Mouse (Mus musculus) urinary bladder, postnatal 10 days (tissue): ENCODE results near the gene S1pr5.
"Not testable (repeated sequence)": the region's sequence is repeated elsewhere in the genome, so short reads cannot be mapped to it uniquely, and the experiment has no call there.

Experiments
- DNase-seq: peaks from one replicate; pipeline ENCODE4 v3.0.0; 2022; ENCODE audit warnings: low spot score

S1pr5 gene

DNA sequence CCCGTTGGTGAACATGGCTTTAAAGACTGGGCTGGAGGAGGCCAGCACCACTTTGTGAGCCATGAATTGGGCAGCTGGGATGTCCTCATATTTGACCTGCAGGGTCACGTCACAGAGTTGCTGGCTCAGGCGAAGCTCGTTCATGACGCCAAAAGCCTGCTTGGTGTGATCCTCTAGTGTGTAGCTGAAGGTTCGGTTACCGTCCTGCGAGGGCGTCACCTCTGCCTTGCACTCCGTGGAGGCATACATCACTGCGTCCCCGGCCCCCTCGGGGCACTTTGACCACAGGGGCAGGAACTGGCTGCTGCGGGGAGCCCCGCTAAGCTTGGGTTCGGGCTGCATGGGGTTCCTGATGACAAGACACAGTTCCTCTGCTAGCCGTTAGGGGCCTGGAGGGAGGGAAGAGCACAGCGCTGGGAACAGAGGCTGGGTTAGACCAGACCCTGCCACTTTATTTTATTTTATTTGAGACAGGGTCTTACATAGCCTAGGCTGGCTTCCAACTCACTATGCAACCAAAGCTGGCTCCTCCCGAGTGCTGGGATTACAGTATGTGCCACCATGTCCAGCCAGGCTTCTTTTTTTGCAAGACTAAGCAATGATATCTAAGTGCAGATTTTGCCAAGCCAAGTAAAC, 10.8 kb downstream of the S1pr5 start:
- DNase-seq, result no peak

DNA sequence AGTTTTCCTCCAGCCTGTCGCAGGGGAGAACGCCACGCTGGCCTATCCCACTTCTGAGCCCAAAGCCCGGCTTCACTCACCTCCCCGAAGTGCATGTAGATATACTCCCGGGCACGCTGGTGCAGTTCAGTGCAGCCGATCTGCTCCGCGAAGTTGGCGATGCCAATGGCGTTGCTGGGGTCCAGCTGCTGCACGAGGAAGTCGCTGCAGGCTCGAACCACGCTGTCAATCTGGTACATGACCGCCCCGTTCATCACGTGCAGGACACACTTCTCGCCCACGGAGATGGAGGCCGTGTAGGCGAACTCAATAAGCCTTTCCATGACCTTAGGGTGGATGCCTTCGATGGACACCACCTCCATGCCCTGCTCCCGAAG, 11.3 kb downstream of the S1pr5 start:
- no peak for DNase-seq

DNA sequence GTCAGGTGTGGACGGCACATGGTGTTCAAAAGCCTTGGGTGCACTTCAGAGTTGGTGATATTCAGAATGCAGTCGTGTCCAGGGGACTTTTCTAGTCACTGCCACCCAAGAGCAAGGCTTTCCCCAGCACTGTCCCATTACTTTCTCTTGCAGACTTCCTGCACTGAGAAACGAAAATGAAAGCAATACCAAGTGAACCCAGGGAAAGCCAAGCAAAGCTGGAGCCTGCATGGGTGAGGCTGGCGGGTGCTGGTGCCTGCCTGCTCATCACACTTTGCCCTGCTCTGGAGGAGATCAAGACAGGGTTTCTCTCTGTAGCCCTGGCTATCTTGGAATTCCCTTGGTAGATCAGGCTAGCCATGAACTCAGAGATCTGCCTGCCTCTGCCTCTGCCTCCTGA, 12.9 kb downstream of the S1pr5 start:
- DNase-seq, result no peak

DNA sequence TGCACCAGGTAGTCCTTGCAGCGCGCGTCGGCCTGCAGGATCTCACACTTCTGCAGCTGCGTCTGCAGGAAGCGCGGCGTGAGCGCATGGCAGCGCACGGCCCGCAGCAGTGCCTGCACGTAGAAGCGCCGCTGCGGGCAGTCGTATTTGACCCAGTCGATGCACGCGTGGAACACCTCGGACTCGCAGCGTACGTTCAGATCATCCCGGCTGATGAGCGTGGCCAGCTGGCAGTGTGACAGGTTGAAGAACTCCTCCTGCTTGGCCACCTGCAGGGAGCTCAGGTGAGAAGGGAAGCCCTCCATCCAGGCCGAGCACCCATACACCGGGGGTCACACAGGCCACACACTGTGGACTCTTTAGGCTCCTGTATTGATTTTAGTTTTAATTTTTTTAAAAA, 14.4 kb downstream of the S1pr5 start:
- DNase-seq, result no peak

DNA sequence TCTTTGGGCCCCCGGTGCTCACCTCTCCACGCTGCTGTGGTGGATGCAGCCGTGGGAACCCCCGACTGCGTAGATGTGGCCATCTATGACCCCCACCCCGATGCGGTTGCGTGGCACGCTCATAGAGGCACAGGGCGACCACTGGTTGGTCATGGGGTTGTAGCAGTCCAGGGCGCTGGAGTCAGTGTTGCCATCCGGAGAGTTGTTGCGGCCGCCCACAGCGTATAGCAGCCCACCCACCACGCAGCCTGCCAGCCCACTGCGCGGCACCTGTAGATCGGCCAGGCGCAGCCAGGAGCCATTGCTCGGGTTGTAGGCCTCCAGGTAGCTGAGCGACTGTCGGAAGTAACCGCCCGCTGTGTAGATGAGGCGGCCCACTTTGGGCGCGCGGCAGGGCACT, 14.9 kb downstream of the S1pr5 start:
- DNase-seq, result no peak

DNA sequence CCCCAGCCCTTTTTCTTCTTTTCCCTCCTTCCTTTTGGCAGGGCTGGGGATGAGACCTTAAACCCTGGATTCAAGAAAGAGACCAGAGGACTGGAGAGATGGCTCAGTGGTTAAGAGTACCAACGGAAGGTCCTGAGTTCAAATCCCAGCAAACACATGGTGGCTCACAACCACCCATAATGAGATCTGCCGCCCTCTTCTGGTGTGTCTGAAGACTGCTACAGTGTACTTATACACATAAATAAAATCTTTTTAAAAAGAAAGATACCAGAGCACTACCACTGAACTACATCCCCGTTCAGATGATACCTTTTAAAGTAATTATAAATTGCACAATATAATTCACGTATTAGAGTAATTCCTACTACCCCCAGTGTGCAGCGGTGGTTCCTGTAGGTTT, 15.4 kb downstream of the S1pr5 start:
- no peak for DNase-seq

DNA sequence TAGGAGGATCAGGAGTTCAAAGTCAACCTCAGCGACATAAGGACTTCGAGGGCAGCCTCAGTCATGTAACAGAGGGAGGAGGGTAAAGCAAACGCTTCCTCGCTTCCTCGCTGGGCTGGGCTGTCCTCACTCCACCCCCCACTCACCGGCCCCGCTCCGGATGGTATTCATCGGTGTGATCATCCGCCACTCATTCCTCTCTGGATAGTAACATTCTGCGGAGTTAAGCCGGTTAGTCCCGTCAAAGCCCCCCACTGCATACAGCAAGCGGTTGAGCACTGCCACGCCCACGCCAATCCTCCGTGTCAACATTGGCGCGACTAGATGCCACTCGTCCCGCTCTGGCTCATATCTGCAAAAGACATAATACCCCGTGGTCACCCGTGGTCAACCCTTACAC, 16.7 kb downstream of the S1pr5 start:
- no peak for DNase-seq

DNA sequence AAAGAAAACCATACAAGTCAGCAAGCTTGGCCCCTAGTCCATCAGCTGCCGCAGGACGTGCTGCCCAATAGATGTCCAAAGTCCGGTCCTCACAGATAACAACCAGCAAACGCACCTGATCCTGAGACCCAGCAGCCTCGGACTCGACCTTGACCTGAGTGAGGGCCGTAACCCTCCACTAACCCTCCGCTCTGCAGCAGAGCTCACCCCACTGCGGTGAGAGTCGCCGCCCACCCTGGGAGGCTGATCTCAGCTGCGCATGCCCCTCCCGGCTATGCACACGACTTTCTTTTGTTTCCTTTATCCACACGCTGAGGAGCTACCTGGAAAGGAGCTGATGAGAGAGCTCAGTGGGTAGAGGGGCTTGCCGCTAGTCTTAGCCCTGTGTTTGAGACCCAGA, 20.9 kb downstream of the S1pr5 start:
- DNase-seq, result no peak

DNA sequence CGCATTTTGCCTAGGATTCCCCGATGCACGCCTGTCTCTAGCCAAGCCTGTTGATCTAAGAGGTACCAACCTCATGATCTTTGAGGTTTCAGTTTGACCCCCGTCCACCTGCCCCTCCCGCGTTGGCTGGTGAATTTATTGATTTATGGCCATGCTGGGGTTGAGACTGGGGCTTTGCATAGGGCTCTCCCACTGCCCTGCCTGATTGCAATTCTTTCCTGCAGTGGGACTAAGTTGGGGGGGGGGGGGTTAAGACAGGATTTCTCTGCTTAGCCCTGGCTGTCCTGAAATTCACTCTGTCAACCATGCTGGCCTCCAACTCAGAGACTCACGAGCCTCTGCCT, 22.9 kb downstream of the S1pr5 start:
- DNase-seq, result no peak

DNA sequence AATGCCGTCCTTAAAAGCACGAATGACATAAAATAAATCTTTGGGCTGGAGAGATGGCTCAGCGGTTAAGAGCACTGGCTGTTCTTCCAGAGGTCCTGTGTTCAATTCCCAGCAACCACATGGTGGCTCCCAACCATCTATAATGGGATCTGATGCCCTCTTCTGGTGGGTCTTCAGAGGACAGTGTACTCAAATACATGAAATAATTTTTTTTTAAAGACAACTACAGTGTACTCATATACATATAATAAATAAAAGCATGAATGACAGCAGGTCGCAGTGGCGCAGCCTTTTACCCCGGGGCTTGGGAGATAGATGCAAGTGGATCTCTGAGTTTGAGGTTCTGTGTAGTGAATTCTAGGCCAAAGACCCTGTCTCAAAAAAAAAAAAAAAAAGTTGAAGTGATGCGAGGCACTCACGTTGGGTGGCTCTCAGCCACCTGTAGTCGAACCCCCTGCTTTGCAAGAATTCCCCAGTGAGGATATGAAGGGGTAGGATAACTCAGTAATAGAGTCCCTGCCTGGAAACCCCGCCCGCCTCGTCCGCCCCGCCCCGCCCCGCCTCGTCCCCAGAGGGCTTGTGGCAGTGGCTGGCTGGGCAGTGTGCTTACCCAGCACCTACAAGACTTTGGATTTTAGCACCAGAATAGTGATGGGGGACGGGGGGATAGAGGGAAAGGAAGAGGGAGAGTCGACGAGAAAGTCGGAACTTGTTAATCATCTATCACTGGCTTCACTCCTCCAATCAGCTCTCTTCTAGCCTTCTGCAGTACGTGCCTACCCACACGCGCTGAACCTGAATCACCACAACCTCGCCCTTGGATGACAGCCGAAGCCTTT, 23.4 kb downstream of the S1pr5 start:
- no peak for DNase-seq

DNA sequence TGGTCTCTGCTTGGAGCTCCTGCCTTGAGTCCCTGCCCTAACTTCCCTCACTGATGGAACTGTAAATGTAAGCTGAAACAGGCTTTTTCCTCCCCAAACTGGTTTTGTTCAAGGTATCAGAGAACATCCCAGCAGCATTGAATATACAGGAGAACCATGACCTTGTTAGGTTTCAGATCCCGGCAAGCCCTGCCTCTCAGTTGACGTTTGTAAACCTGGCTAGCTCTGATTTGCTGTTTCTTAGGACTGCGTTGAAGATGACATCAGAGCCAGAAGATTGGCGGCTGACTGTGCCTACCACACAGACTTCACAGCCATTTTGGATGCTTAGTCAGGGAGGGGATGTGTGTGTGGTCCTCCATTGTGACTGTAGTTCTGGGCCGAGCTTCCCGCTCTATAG, 24.3 kb downstream of the S1pr5 start:
- no peak for DNase-seq

DNA sequence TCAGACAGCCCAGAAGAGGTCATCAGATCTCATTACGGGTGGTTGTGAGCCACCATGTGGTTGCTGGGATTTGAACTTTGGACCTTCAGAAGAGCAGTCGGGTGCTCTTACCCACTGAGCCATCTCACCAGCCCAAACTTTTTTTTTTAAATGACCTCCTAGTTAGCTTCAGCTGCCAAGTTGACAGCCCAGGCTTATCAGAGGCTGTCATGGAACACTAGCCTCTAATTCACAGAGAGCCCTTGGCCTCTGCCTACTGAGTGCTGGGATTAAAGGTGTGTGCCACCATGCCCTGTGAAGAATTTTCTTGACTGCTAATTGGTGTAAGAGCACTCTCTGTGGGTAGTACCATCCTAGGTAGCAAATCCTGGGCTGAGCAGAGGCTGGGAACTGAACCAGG, 24.8 kb downstream of the S1pr5 start:
- not testable (repeated sequence) for DNase-seq

DNA sequence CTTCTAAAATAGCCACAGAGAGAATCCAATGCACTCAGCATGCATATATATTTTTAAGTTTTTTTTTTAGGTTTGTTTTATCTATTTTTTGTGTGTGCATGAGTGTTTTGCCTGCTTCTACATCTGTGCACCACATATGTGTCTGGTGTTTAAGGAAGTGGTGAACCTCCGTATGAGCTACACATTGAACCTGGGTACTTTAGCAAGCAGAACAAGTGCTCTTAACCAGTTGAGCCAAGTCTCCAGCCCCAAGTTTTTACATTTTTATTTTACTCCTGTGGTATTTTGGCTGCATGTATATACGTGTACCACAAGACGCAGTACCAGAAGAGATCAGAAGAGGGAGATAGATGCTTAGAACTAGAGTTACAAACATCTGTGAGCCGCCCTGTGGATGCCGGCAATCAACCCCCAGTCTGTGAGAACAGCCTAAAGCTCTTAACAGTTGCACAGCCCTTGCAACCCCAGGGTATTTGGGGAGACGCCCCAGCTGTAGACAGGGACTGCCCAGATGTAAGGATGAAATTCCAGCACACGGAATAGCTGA, 26.8 kb downstream of the S1pr5 start:
- no peak for DNase-seq

DNA sequence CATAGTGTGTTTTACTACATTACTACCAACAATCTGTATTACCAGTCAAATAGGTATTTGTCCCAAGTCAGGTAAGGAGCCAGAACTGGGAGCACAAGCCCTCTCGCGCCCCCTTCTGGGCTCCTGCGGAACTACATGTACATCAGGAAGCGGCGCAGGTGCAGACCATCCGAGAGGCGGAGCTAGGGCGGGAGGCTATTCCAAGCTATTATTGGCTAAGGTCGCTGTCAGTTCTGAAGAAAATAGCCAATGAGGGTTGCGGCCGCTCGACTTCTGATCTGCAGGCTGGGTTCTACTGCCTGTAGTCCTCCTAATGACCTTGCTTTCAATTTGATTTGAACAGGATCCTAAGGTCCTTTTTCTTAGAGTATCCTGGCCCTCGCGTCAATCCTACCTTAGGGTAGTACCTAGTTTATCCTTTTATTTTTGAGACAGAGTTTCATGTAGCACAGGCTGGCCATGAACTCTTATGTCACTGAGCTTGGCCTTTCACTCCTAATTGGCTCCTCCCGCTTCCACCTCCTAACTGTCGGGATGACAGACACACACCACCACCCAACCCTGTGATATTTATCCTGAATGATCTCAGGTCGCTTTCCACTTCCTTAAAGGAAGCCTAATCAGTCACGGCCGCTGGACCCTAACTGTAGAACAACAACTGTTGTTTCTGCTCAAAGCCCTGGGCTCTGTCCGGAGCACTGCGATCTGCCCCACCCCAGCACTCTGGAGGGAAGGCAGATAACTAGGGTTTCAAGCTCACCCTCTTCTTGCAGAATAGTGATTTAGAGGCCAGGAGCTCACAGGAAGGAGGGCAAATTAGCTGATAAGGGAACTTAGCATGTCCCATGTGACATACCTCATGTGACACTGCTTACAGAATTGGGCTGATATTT, 27.5 kb downstream of the S1pr5 start:
- DNase-seq, result peak; percentile 68

DNA sequence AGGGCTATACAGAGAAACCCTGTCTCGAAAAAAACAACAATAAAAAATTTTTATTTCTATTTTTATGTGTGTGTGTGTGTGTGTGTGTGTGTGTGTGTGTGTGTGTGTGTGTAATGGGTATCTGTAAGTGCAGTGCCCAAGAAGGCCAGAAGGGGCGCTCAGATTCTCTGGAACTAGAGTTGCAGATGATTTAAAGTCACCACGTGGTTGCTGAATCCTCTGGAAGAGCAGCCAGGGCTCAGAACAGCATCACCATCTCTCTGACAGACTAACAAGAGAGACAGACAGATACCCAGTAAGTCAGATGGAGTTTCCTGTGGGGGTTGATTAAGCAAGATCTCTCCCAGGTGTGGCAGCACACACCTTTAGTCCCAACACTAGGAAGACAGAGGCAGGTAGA, 28.4 kb downstream of the S1pr5 start:
- DNase-seq, result no peak

DNA sequence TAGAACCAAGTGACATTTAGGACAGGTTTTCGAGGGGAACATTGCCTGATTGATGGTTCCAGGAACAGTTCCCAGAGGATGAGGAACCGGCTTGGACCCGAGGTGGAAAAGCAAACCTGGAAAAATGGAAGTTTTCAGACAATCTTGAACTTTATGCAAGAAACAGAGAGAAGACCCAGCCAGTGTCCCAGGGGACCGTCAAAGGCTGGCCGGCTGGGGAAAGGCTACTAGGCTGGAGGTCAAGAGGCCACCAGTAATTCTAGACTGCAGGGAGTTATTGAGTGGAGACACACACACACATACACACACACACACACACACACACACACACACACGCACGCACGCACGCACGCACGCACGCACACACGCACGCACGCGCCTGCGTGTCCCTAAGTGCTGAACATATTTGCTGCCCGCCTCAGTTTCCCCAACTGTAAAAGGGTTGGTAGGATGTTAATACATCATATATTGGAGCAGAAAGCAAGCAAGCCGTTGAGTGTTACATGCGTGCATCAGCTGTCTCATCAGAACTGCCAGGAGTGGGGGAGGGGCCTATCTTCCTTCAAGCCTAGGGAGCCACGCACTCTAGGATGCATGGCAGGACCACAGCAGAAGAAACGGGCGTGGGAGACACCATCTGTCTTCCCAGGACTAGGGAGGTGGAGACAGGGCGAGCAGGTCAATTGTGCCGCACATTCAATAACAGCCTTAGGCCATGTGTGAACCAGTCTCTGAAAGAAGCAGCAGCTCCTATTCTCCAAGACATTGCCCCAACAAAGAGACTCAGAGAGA, 32.0 kb downstream of the S1pr5 start:
- no peak for DNase-seq

DNA sequence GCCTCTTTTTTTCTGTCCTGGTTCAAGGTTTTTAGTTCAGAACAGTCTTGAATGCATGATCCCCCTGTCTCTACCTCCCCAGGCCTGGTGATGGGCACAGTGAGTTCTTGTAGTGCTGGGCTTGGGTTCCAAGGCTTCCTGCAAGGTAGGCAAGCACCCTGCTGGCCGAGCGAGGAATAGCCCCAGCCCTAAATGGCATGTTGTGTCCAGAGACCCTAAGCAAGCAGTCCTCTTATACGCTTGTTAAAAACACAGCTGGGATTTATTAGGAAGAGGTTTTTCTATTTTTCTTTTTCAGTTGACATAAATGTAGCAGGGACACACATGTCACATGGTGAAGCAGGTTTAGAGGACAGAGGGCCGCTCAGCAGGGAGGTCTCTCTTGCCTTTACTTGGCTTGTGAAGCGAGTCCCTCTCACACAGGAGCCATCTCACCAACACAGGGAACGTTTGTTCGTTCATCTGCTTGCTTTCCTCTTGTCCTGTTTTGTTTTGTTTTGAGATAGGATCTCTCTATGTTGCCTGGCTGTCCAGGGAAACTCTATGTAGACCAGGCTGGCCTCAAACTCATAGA, 34.5 kb downstream of the S1pr5 start:
- no peak for DNase-seq

DNA sequence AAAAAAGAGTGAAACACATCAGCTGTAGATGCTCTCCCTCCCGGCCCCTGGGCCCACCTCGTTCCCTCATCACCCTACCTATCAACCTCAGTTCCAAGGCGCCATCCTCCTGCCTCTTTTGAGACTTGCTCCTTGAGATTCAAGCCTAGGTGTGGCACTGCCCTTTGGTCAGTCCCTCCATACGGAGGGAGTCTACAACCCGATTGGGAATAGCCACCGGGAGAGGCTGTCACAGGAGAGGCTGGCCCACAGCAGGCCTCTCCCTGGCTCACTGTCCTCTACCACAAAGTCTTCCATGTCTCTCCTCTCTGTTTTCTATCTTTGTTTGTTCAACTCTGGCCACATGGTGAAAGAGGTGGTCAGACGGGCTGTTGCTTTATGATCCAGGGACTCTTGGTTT, 36.6 kb downstream of the S1pr5 start:
- no peak for DNase-seq

DNA sequence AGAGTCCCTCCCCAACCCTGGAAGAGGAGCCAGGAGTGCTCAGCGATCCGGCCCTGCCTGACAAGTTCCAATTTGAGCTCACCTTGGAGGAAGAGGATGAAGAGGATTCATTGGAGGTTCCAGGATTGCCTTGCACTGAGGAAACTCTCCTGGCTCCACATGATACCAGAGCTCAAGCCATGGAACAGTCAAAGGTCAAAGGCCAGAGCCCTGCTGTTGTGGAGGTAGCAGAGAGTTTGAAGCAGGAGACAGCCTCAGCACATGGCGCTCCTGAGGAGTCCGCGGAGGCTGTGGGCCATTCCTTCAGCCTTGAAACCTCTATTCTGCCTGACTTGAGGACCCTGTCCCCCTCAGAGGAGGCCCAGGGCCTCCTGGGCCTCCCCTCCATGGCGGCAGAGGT, 37.4 kb downstream of the S1pr5 start:
- DNase-seq, result no peak

DNA sequence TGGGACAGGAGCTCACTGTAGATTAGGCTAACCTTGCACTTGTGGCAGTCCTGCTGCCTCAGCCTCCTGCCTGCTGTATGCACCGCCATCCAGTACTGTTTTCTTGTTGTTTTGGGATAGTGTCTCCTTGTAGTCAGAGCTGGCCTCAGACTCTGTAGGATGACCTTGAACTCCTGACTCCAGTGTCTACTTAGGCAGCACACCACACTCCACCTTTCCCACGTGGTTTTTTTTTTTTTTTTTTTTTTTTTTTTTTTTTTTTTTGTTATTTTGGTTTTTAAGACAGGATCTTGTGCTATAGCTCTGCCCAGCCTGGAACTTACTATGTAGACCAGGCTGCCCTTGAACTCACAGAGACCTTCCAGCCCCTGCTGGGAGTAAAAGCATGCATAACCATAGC, 39.6 kb downstream of the S1pr5 start:
- DNase-seq, result no peak

DNA sequence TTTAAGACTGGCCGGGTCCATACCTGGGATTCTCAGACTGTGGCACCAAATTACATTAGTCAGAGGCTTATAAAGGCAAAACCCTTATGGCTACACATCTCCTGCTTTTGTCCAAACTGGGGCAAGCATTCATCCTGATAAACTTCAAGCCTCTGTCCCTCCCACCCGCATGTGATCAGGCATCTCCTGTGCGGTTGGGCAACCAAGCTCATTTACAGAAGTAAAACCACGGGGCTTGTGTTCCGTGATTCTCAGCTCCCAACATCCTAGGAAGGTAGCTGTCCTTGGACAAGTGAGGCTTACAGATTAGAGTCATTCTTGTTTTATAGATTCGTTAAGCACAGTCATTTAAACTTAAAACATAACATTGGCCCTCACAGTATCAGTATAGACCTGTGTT, 41.4 kb downstream of the S1pr5 start:
- DNase-seq, result no peak
